Mouse (Mus musculus) left cerebral cortex, adult 18-20 months (tissue): Measurements from ENCODE around the gene Gtpbp4. TPM values are rescaled to one million over a fixed set of nuclear protein-coding genes. Genes with fewer than 3 reads are reported as not detected.
"Not testable (repeated sequence)": the region's sequence is repeated elsewhere in the genome, so short reads cannot be mapped to it uniquely, and the experiment has no call there.

ENCODE experiments used
- DNase-seq, 2 experiments: peaks; one replicate each; pipeline ENCODE4 v3.0.0; 2021 to 2022; ENCODE audit warnings: low spot score in 2 of 2, mixed read lengths in 1 of 2
- total RNA-seq, 2 experiments: library from RNA; stranded (reverse); gene quantifications; 2 replicates each; pipeline ENCODE4 v1.2.3; 2021

Gene Gtpbp4
- total RNA-seq, 2 experiments from 2014 or later: 39.5 to 46.7 TPM

GRCm38 (mm10) chr13:8992231-8992630 is 3.7 kb downstream of the Gtpbp4 start:
- DNase-seq: no peak

DNA sequence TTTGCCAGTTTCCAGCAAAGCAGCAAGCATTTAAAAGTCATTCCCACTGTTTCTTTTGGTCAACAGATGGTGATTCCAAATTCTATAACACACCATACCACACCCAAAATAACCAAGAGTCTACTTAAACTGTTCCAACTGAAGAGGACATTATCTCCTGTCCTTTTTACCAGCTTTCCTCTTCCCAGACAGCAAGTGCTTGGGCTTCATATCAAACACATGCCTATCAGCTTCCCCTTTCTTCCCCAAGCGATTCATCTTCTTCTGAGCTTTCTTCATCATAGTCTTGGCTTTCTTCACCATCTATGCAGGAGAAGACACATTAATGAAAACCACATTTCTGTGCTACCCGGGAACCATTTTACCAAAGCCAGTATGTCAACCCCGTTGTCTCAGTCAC is 22.9 kb downstream of the Gtpbp4 start:
- no peak for DNase-seq

DNA sequence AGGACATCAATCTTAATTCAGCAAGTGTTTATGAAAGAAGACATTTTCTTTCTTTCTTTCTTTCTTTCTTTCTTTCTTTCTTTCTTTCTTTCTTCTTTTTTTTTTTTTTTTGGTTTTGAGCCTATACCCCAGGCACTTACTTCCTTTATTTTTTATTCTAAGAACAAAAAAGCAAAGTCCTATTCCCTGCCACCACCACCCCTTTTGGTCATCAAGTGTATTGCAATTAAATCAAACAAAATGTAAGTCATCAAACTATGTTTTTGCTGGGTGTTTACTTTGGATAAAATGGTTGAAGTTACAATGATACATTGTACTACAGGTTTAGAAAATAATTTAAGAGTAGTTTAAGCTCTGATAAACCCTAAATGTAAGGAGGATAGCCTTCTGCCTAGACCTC is 23.5 kb downstream of the Gtpbp4 start:
- no peak for DNase-seq

DNA sequence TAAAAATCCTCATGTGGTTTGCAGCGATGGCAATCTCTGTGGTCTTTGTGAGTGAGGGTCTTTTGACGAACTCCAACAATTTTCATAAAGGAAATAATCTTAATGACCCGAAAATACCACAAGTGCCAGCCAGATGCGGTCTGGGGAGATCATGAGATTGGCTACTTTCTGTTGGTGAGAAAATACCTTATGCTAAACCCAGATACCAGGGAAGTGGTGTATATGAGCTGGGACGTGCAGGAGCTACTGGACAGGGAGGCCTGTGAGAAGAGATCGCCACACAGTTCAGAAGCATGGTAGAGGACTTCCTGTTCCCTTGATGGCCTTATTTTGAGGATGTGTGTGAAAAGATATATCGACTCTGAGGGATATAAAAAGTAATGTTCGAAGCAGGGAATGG is 28.1 kb downstream of the Gtpbp4 start:
- no peak for DNase-seq

DNA sequence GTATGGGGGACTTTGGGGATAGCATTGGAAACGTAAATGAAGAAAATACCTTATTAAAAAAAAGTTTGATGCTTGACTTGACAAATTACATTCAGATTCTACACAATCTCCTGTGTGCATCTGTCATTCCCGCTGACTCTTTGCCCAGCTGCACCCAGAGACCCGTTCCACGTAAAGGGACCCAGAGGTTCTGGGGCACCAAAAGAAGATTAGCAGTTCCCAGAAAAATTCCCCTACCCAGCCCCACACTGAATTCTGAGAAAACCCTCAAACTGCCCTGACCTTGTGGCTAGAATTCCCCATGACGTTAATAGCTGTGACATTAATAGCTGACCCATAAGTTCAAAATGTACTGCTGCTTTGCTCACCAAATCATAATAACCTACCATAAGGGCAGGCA is 30.7 kb downstream of the Gtpbp4 start:
- no peak for DNase-seq

DNA sequence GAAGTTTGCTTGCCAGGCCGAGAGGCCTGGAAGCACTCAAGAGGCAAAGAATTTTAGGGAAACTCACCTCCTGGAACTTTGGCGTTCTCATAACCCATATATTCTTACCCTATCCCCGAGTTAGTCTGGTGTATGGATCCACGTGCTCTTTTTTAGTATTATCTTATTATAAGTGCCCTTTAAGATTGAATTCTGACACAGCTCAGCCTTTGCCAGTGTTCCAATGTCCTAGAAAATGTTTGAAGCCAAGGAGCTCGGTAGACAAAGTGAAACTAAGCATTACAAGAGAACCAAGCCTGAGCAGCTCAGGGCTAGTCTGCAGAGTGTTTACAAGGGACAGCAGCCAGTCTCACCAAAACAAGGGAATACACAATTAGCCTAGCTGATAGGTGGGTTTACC is 33.6 kb downstream of the Gtpbp4 start:
- not testable (repeated sequence) for DNase-seq

- not testable (repeated sequence) for DNase-seq
Measured at GRCm38 (mm10) chr13:8961128-8961888, 34.6 kb downstream of the Gtpbp4 start.

DNA sequence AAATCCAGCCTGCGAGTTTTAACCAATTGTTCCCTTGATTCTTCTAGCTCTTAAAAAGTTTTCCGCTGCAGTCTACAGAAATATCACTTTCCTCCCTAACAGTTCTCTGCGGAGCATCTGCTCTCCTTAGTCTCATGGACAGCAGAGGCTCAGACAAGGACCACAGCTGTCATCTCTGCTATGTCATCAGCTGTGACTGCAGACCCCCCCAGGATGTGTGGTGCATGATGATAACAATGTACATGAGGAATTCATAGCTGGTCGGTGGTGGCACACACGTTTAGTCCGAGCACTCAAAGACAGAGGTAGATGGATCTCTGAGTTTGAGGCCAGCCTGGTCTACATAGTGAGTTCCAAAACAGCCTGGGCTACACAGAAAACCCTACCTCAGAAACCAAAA is 36.3 kb downstream of the Gtpbp4 start:
- not testable (repeated sequence) for DNase-seq

DNA sequence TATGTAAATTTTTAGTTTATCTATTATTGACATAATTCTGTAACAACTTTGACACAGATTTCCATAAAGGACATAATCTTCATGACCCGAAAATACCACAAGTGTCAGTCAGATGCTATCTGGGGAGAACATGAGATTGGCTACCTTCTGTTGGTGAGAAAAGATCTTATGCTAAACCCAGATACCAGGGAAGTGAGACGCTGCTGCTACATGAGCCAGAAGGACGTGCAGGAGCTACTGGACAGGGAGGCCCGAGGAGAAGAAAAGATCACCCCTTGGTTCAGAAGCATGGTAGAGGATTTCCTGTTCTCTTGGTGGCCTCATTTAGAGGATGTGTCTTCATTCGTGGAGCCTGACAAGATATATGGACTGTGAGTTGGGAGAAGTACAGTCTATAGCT is 36.8 kb downstream of the Gtpbp4 start:
- DNase-seq: not testable (repeated sequence)

- DNase-seq: not testable (repeated sequence)
Measured at GRCm38 (mm10) chr13:8956873-8957272, 39.0 kb downstream of the Gtpbp4 start.

- DNase-seq: not testable (repeated sequence)
Measured at GRCm38 (mm10) chr13:8955127-8955526, 40.8 kb downstream of the Gtpbp4 start.

GRCm38 (mm10) chr13:8952563-8952962 is 43.3 kb downstream of the Gtpbp4 start, which contains the start of gene Idi2:
Idi2 (plus strand) TSS chr13:8952863.
- DNase-seq: not testable (repeated sequence)

DNA sequence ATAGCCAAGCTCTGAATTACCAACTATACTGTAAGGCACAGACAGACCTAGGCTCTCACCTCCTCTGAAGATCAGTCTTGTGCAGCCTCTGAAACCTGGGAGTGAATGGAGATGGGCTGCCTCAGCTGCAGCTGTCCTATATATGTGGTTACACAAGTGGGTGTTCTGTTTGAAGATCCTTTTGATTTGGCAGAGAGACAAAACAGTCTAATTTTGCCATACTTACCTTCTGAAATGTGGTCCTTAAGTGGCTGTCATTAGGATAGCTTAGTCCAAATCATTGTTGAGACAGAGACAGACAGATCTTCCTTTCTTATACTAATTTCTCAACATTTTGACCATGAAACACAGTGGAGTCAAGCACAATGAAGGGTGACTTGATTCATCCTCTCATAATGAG is 47.8 kb downstream of the Gtpbp4 start, which contains the start of gene Gm9745:
Gene Gm9745, minus strand, starts transcription at position 101 of the 400 bp plus-strand sequence.
- not testable (repeated sequence) for DNase-seq

DNA sequence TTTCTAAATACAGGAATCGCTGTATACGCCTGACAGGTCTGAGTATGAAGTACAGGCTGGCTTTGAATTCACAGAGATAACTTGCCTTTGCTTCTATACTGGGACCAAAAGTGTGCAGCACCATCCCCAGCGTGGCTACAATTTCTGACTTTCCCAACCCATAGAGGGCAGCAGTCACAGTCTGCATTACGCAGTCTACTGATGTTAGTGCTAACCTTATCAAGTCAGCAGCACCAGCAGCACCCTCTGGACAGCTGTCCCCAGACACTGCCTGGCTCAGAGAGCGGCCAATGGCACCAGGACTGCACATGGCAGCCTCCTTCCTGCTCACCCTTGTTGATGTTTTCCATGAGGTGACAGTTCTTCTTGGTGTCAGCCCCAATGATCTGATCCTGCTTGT is 52.1 kb downstream of the Gtpbp4 start:
- DNase-seq: not testable (repeated sequence)

DNA sequence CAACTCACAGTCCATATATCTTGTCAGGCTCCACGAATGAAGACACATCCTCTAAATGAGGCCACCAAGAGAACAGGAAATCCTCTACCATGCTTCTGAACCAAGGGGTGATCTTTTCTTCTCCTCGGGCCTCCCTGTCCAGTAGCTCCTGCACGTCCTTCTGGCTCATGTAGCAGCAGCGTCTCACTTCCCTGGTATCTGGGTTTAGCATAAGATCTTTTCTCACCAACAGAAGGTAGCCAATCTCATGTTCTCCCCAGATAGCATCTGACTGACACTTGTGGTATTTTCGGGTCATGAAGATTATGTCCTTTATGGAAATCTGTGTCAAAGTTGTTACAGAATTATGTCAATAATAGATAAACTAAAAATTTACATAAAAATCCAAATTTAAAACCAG is 54.2 kb downstream of the Gtpbp4 start:
- not testable (repeated sequence) for DNase-seq

- DNase-seq: not testable (repeated sequence)
Measured at GRCm38 (mm10) chr13:8941110-8941509, 54.8 kb downstream of the Gtpbp4 start.

GRCm38 (mm10) chr13:8937611-8938140 is 58.2 kb downstream of the Gtpbp4 start:
- DNase-seq: not testable (repeated sequence)

DNA sequence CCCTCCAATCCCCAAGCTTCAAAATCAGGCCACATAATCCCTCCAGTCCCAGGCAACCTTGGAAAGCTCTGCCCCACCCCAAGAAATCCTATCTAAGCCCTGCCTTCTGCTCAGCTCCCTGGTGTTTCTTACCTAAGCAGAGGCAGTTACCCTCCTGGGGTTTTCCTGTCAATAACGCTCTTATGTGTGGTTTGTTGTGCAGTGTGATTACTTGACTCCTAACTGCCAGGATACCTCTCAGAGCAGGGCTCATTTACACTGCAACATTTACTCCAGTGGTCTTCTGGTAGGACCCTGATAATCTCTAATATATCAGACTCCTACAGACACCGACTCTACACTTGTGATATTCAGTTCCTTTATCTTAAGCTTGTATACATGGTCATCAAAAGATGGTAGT is 62.4 kb downstream of the Gtpbp4 start:
- no peak for DNase-seq
